Mouse (Mus musculus): ENCODE measurements at regions not wholly inside any gene's neighbourhood (a gene's known extent, or its start where the extent isn't known, plus 50 kb on each side); places are given as distances from the start of the nearest gene placed in this dataset.

- TF ChIP-seq POLR2A (IDR thresholded peaks at IDR 0.05; ENCODE audit: low read depth, low read length) = no peak
- no peak for TF ChIP-seq CTCF (IDR thresholded peaks at IDR 0.05; ENCODE audit: extremely low read depth, insufficient read length, insufficient replicate concordance, low read depth, low read length)
- 90% methylated on average over 16 of the region's 16 CpGs for WGBS
- Histone ChIP-seq H3K27me3 (ENCODE audit: control insufficient read depth, insufficient read depth, low read length) (no peaks in the 10 kb centered on the region), H3K27ac (ENCODE audit: insufficient read depth, low read depth, low read length) (no peak overlapping the region), H3K4me1 (ENCODE audit: control insufficient read depth, insufficient read depth, insufficient read length, low read length) (no peaks in the 10 kb centered on the region), H3K4me3 (ENCODE audit: low read depth, low read length) (no peak overlapping the region), H3K36me3 (ENCODE audit: control insufficient read depth, insufficient read depth, low read length) (no peaks in the 10 kb centered on the region)
Measured at GRCm38 (mm10) chr4:9141946-9142683, 903.3 kb upstream of the Car8 start.

- no peak overlapping the region for H3K4me3 ChIP-seq (ENCODE audit: low read depth, low read length)
- H3K36me3 ChIP-seq (ENCODE audit: control insufficient read depth, insufficient read depth, low read length) = no peaks in the 10 kb centered on the region
- 84% methylated on average over 3 of the region's 3 CpGs for WGBS
- H3K27me3 ChIP-seq (ENCODE audit: control insufficient read depth, insufficient read depth, low read length) = no peaks in the 10 kb centered on the region
- TF ChIP-seq POLR2A (IDR thresholded peaks at IDR 0.05; ENCODE audit: low read depth, low read length) (no peak), CTCF (IDR thresholded peaks at IDR 0.05; ENCODE audit: extremely low read depth, insufficient read length, insufficient replicate concordance, low read depth, low read length) (no peak)
- no peaks in the 10 kb centered on the region; the same call in 1 of the 2 replicates for H3K4me1 ChIP-seq (ENCODE audit: control insufficient read depth, insufficient read depth, insufficient read length, low read length)
- H3K27ac ChIP-seq (ENCODE audit: insufficient read depth, low read depth, low read length) = no peak overlapping the region
Measured at GRCm38 (mm10) chr4:9140691-9141090, 901.9 kb upstream of the Car8 start.

GRCm38 (mm10) chr4:9136657-9137056 lies 897.8 kb upstream of the Car8 start:
- no peak overlapping the region for H3K4me3 ChIP-seq (ENCODE audit: low read depth, low read length)
- whole genome bisulfite sequencing = 61% methylated on average over 13 of the region's 13 CpGs
- TF ChIP-seq POLR2A (IDR thresholded peaks at IDR 0.05; ENCODE audit: low read depth, low read length) = no peak
- no peak for TF ChIP-seq CTCF (IDR thresholded peaks at IDR 0.05; ENCODE audit: extremely low read depth, insufficient read length, insufficient replicate concordance, low read depth, low read length)

GRCm38 (mm10) chr4:9136188-9136569 lies 897.3 kb upstream of the Car8 start:
- Histone ChIP-seq H3K27me3 (ENCODE audit: control insufficient read depth, insufficient read depth, low read length) (no peaks in the 10 kb centered on the region), H3K4me1 (ENCODE audit: control insufficient read depth, insufficient read depth, insufficient read length, low read length) (no peaks in the 10 kb centered on the region; the same call in 1 of the 2 replicates), H3K27ac (ENCODE audit: insufficient read depth, low read depth, low read length) (no peak overlapping the region), H3K4me3 (ENCODE audit: low read depth, low read length) (peak overlapping the region; percentile 36), H3K36me3 (ENCODE audit: control insufficient read depth, insufficient read depth, low read length) (no peaks in the 10 kb centered on the region)
- no peak for TF ChIP-seq POLR2A (IDR thresholded peaks at IDR 0.05; ENCODE audit: low read depth, low read length)
- TF ChIP-seq CTCF (IDR thresholded peaks at IDR 0.05; ENCODE audit: extremely low read depth, insufficient read length, insufficient replicate concordance, low read depth, low read length) = no peak
- 31% methylated on average over 10 of the region's 10 CpGs for whole genome bisulfite sequencing

More at GRCm38 (mm10) chr4:9136657-9137056, 897.8 kb upstream of the Car8 start:
- Histone ChIP-seq H3K4me1 (ENCODE audit: control insufficient read depth, insufficient read depth, insufficient read length, low read length) (no peaks in the 10 kb centered on the region; the same call in 1 of the 2 replicates), H3K27me3 (ENCODE audit: control insufficient read depth, insufficient read depth, low read length) (no peaks in the 10 kb centered on the region), H3K36me3 (ENCODE audit: control insufficient read depth, insufficient read depth, low read length) (no peaks in the 10 kb centered on the region), H3K27ac (ENCODE audit: insufficient read depth, low read depth, low read length) (no peak overlapping the region)

DNA sequence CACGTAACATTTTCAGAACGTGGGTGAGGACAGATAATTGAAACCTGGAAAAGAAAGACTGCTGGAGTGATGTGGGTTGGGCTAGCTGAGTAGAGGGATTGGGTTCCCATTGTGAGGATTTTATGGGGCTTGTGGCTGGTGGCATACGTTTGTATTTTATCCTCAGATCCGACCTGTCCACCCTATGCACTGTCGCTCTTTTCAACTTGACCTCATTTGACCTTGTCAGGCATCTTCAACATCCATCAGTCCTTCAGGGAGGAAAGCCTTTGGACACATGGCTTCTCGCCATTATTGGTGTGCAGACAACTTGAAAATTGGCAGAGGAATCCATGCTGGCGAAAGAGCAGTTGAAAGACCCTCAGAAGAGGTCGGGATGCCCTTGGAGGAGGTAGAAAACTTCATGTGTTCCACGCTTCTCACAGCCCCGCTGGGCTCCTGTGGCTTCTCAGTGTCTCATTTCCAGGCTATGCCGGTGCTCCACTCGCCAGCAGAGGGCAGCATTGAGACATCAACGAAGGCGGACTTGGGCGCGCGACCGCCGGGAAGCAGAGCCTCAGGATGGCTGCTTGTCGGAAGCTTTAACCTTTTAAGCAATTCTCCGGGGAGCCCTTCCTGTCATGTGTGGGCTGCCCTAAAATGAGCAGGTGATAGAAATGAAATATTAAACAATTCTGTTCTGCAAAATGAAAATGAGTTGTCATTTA lies 896.8 kb upstream of the Car8 start:
- peak overlapping the region; percentile 36 for H3K4me3 ChIP-seq (ENCODE audit: low read depth, low read length)
- 11% methylated on average over 21 of the region's 21 CpGs for WGBS
- peak; percentile 89 for TF ChIP-seq CTCF (IDR thresholded peaks at IDR 0.05; ENCODE audit: extremely low read depth, insufficient read length, insufficient replicate concordance, low read depth, low read length)
- TF ChIP-seq POLR2A (IDR thresholded peaks at IDR 0.05; ENCODE audit: low read depth, low read length) = no peak

GRCm38 (mm10) chr4:9133695-9134094 lies 894.9 kb upstream of the Car8 start:
- 65% methylated on average over 2 of the region's 2 CpGs for WGBS
- H3K4me1 ChIP-seq (ENCODE audit: control insufficient read depth, insufficient read depth, insufficient read length, low read length) = no peaks in the 10 kb centered on the region; the same call in 1 of the 2 replicates
- H3K4me3 ChIP-seq (ENCODE audit: low read depth, low read length) = no peak overlapping the region
- peak overlapping the region; percentile 36; the same call in 1 of the 2 replicates for H3K27ac ChIP-seq (ENCODE audit: insufficient read depth, low read depth, low read length)
- no peaks in the 10 kb centered on the region for H3K27me3 ChIP-seq (ENCODE audit: control insufficient read depth, insufficient read depth, low read length)
- TF ChIP-seq CTCF (IDR thresholded peaks at IDR 0.05; ENCODE audit: extremely low read depth, insufficient read length, insufficient replicate concordance, low read depth, low read length) = no peak
- TF ChIP-seq POLR2A (IDR thresholded peaks at IDR 0.05; ENCODE audit: low read depth, low read length) = no peak
- no peaks in the 10 kb centered on the region for H3K36me3 ChIP-seq (ENCODE audit: control insufficient read depth, insufficient read depth, low read length)

More for the DNA sequence above, 896.8 kb upstream of the Car8 start:
- Histone ChIP-seq H3K27me3 (ENCODE audit: control insufficient read depth, insufficient read depth, low read length) (no peaks in the 10 kb centered on the region), H3K27ac (ENCODE audit: insufficient read depth, low read depth, low read length) (no peak overlapping the region), H3K4me1 (ENCODE audit: control insufficient read depth, insufficient read depth, insufficient read length, low read length) (no peaks in the 10 kb centered on the region; the same call in 1 of the 2 replicates), H3K36me3 (ENCODE audit: control insufficient read depth, insufficient read depth, low read length) (no peaks in the 10 kb centered on the region)

All from small intestine, adult 2 months (tissue).